Mouse (Mus musculus): ENCODE results near the gene Srpk1.

GRCm38 (mm10) chr17:28600780-28601179, 21.7 kb downstream of the Srpk1 start:
- TF ChIP-seq POLR2A (IDR thresholded peaks at IDR 0.05; ENCODE audit: control insufficient read depth in 1 of 2, insufficient read depth in 1 of 2, low read depth in 1 of 2, low read length in 2 of 2, poor library complexity in 1 of 2), result no peak
- no peak for TF ChIP-seq CTCF (IDR thresholded peaks at IDR 0.05 in 2 of 3, conservative IDR thresholded peaks at IDR 0.05 in 1 of 3; ENCODE audit: control insufficient read depth in 1 of 3, insufficient read depth in 1 of 3, low read depth in 2 of 3, low read length in 3 of 3, poor library complexity in 1 of 3, severe bottlenecking in 1 of 3)
- no peak for TF ChIP-seq ETS1 (IDR thresholded peaks at IDR 0.05; ENCODE audit: low read depth, low read length)
- no peak for TF ChIP-seq HCFC1 (IDR thresholded peaks at IDR 0.05; ENCODE audit: low read depth, low read length)
- no peak for TF ChIP-seq NRF1 (IDR thresholded peaks at IDR 0.05; ENCODE audit: insufficient read depth, low read depth, low read length, poor library complexity, severe bottlenecking)
- TF ChIP-seq UBTF (IDR thresholded peaks at IDR 0.05; ENCODE audit: borderline replicate concordance, insufficient read depth, low read depth, low read length), result no peak

Measured in MEL (cell line).